Mouse (Mus musculus) spleen, adult 2 months (tissue): Measurements from ENCODE around the gene Apbb1.

Source experiments
- CTCF ChIP-seq: fragments of 200-500 bp; IDR thresholded peaks from 2 replicates; pipeline ENCODE4 v1.5.1; 2011; ENCODE audit warnings: mild to moderate bottlenecking, inconsistent platforms; ENCODE audit not compliant: insufficient read depth, insufficient read length, insufficient replicate concordance; ENCODE audit errors: extremely low read depth
- POLR2A ChIP-seq: fragments of 200-500 bp; IDR thresholded peaks from 2 replicates; pipeline ENCODE4 v1.6.1; 2011; ENCODE audit warnings: low read depth, low read length, inconsistent platforms

GRCm38 (mm10) chr7:105574537-105574936 is 6.9 kb downstream of the Apbb1 start:
- no peak for TF ChIP-seq CTCF
- no peak for TF ChIP-seq POLR2A
